Mouse (Mus musculus): Measurements from ENCODE around the gene Gm49345.
"Not testable (repeated sequence)": the region's sequence is repeated elsewhere in the genome, so short reads cannot be mapped to it uniquely, and the experiment has no call there.

Gene Gm49345

DNA sequence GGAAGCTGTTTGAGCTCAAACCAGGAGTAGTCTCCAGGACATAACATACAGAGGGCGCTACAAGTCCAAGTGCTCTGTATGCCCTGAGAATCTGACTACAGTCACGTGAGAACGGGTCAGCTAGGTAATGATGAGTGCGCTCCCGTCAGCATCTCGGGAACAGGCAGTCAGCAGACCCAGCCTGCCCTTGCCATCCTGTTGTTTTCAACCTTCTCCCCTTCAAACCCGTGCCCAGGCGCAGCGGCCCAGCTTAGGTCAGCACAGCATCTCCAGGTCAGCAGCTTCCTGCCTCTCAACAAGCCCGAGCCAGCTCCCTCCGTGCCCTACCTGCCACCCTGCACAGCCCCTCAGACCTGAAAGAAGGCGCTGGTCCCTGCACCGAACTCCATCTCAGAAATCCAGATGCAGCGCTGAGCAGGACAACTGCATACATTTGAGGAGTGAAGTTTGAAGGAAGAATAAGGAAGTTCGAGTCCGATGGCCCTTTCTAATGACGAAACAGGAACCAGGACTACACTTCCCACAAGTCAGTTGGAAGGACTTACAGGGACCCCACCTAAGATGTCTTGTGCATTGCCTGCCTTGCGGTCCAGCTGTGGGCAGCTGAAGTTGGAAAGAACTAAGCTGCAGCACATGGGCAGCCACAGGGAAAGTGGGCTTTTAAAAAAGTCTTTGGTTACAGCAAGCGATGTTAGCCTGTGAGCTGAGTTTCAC lies at the start of gene Gm49345, which contains the start of gene Zfp729a:
Gene Gm49345, minus strand, starts transcription at position 476 of the 714 bp plus-strand sequence.
Gene Zfp729a, minus strand, starts transcription at position 498 of the 714 bp plus-strand sequence.
- DNase-seq (ENCODE audit: extremely low spot score, low read depth, low spot score), result peak; percentile 76

DNA sequence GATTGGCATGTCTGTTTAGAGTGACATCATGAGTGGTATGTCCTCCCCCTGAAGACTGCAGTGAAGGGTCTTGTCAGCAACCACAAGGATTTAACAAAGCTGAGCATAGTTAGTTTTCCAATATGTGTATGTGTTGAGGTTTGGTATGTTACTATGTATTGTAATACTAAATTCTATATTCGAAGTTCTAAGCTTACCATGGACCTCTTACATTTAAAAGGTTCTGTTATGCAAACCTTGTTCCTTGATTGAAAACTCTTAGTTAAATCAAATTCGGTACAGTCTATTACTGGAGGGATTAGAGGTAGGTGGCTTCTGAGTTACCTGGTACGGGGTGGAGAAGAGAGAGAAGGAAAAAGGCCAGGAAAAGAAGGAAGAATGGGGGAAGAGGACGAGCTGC lies 49.4 kb upstream of the Gm49345 start, which contains the start of gene Zfp738:
Gene Zfp738, minus strand, starts transcription at position 101 of the 400 bp plus-strand sequence.
- DNase-seq (ENCODE audit: extremely low spot score, low read depth, low spot score), result no peak

DNA sequence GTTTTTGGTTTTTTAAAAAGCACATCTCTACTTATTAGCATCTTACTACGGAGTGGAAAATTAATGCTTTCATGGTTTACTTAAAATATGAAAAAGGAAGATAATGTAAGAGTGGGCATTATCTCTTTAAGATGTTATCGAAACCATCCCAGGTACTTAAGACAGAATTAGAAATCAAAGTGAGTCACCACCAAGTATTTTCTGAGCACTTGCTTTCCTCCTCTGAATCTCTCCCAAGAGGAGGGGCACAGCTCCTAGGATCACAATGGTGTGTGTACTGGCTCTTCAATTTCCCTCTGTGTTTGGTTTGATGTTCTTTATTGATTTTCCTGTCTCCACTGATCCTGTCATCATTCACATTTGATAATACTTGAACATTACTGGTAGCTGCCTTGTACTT lies 46.3 kb upstream of the Gm49345 start:
- not testable (repeated sequence) for DNase-seq (ENCODE audit: extremely low spot score, low read depth, low spot score)

DNA sequence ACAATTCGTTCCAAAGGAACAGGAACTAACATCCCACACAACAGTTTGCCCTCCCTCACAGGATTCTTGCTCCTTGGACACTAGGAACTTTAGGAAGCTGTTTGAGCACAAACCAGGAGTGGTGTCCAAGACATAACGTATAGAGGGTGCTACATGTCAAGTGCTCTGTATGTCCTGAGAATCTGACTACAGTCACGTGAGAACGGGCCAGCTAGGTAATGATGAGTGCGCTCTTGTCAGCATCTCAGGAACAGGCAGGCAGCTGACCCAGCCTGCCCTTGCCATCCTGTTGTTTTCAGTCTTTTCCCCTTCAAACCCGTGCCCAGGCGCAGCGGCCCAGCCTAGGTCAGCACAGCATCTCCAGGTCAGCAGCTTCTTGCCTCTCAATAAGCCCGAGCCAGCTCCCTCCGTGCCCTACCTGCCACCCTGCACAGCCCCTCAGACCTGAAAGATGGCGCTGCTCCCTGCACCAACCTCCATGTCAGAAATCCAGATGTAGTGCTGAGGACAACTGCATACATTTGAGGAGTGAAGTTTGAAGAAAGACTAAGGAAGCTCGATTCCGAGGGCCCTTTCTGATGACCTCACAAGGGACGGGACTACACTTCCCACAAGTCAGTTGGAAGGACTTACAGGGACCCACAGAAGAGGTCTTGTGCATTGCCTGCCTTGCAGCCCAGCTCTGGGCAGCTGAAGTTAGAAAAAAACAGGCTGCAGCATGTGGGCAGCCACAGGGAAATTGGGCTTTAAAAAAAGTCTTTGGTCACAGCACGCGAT lies 45.6 kb upstream of the Gm49345 start:
- DNase-seq (ENCODE audit: extremely low spot score, low read depth, low spot score), result peak; percentile 79

DNA sequence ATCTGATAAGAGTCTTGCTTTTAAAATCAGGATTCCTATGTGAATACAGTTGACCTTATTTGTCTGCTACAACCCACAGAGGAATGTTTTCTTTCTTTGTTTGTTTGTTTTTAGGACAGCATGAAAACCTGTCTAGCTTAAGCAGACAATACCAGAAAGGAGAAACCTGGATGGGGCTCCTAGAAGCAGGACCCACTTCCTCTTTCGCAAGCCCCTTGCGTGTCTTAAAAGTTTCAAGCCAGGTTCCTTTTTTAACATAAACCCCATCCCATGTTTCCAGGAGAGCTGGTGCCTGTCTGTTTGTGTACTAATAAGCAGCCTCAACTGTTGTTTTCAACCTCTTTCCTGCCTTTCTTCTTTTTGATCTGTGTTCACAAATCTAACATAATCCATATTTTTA lies 37.3 kb upstream of the Gm49345 start:
- no peak for DNase-seq (ENCODE audit: extremely low spot score, low read depth, low spot score)

DNA sequence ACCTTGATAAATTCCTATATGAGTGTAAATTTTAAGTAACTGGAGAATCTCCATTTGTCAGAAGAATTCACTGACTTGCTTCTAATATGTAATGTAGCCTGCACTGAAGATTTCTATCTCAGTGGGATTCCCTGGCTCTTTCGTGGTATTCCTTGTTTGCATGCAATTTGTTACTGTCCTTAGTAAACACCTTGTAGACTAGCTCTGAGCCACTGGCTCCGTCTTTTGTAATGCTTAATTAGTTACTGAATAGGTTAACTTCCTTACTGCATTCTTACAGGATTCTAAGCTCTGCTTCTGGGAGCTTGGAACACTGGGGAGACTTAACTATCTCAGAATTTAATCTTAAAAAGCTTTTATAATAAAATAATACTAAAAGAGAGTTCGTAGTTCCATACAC lies 14.9 kb upstream of the Gm49345 start:
- no peak for DNase-seq (ENCODE audit: extremely low spot score, low read depth, low spot score)

DNA sequence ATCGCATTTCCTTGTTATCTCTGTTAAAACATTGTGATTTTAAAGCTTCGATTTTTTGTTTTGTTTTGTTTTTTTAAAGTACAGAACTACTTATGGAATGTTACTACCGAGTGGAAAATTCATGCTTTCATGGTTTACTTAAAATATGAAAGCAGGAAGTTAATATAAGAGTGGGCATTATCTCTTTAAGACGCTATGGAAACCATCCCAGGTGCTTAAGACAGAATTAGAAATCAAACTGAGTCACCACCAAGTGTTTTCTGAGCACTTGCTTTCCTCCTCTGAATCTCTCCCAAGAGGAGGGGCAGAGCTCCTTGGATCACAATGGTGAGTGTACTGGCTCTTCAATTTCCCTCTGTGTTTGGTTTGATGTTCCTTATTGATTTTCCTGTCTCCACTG lies 27.5 kb downstream of the Gm49345 start:
- no peak for DNase-seq (ENCODE audit: extremely low spot score, low read depth, low spot score)

DNA sequence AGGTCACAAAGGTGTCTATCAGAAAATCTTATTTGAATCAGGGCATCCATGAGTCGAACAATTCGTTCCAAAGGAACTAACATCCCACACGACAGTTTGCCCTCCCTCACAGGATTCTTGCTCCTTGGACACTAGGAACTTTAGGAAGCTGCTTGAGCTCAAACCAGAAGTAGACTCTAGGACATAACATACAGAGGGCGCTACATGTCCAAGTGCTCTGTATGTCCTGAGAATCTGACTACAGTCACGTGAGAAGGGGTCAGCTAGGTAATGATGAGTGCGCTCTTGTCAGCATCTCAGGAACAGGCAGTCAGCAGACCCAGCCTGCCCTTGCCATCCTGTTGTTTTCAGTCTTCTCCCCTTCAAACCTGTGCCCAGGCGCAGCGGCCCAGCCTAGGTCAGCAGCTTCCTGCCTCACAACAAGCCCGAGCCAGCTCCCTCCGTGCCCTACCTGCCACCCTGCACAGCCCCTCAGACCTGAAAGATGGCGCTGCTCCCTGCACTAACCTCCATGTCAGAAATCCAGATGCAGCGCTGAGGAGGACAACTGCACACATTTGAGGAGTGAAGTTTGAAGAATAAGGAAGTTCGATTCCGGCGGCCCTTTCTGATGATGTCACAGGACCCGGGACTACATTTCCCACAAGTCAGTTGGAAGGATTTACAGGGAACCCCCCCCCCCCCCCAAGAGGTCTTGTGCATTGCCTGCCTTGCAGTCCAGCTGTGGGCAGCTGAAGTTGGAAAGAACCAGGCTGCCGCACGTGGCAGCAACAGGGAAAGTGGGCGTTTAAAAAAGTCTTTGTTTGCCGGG lies 28.3 kb downstream of the Gm49345 start, which contains the start of gene Zfp729b:
Gene Zfp729b, minus strand, starts transcription at position 642 of the 811 bp plus-strand sequence.
- DNase-seq (ENCODE audit: extremely low spot score, low read depth, low spot score), result peak; percentile 52

DNA sequence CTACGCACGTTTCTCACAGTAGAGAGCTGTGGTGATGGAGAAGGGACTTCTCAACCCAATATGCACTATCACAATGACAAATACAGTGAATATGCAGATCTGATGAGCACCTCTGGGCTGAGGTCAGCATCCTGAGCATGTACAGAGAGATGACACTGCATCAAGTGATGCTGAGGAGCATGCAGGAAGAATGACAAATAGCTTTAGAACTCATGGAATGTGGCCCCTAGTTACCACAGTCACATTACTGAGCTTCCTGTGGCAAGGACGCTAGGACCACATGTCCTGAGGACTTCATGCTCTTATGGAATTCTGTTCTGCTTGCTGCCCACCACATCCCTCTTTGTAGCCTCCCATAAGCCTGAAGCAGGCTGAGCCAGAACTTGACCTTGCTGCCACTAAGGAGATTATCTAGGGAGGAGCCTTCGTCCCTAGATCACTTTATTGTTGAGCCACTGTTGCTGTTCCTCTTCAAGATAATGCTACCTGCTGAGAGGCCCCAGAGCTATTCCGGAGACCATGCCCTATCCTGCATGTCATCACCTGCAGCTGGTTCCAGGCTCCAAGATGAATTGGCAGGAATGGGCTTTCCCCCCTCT lies 64.9 kb downstream of the Gm49345 start:
- no peak for DNase-seq (ENCODE audit: extremely low spot score, low read depth, low spot score)

DNA sequence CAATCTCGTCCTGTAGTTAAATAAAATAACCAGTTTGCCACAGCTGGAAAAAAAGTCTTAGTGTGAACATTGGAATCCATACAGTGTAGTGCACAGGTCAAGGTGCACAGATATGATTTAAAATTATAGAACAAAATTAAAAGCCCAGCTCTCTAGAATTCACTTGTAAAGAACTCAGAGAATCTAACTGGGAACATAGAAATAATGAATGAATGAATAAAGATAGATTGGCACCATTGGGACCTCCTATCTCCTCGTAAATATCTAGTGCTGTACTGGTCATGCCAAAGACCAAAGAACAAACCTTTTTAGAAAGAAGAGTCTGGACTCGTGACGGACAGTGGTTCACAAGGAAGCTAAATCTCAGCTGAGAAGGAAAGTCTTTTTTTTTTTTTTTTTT lies 83.8 kb downstream of the Gm49345 start, which contains the start of gene Zfp748:
Gene Zfp748, minus strand, starts transcription at position 101 of the 400 bp plus-strand sequence.
- no peak for DNase-seq (ENCODE audit: extremely low spot score, low read depth, low spot score)

DNA sequence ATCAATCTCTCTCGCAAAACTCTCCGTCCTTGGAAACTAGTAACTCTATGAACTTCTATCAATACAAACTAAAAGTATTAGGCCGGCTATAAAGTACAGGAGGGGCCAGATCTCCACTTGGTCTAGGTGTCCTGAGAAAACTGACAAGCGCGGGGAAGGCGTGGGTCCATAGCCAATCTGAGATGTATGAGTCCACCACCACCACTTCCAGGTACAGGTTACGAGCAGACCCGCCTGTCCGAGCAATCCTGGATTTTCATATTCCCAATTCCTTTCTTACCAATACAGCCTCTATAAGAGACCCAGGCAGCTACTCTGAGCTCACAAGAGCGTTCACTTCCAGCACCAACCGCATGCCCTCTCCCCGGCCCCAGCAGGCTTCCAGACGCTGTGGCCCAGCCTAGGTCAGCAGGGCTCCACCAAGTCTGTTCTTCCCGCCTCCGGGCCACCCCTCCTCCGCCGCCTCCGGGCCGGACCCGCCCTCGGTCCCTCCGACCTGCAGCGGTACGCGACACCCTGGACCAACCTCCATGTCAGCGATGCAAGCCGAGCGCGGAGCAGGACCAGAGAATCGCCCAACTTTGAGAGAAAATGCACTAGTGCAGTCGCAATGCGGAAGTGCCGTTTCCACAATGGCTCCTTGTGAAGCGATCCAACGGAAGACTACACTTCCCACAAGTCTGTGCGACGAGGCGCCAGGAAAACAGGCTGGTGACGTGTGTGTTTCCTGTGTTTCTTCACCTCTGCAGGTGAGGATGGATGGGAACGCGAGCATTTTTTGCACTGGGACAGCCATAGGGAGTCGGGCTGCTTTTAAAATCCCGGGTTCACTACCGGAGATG lies 84.8 kb downstream of the Gm49345 start:
- peak; percentile 74 for DNase-seq (ENCODE audit: extremely low spot score, low read depth, low spot score)

DNA sequence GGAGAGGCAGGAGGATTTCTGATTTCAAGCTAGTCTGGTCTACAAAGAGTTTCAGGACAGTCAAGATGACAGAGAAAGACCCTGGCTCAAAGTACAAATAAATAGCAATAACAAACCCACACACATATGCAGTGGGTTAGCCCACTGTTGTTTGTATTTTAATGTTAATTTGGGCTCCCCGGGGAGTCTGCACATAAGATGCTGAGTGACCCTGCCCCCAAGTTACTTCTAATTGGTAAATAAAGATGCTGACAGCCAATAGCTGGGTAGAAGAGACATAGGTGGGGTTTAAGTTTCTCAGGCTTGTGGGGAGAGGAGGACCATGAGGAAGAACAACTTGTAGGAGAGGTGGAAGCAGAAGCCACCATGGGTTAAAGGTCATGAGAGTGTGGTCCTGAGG lies 91.6 kb downstream of the Gm49345 start:
- no peak for DNase-seq (ENCODE audit: extremely low spot score, low read depth, low spot score)

Measured in hindlimb bud, embryonic 11.5 days (tissue).